Mouse (Mus musculus) kidney, embryonic 16.5 days (tissue): ENCODE measurements around the gene Ube2f. TPM values are rescaled to one million over a fixed set of nuclear protein-coding genes. Genes with fewer than 3 reads are reported as not detected.

ENCODE experiments used
- ATAC-seq: fragments of 200-750 bp; cut with Nextera tagmentation; 2 replicates; pipeline ENCODE4 v1.8.0; 2017; ENCODE audit warnings: moderate TSS enrichment; ENCODE audit not compliant: low FRiP score, low TSS enrichment
- H3K27ac ChIP-seq: fragments of 300-500 bp; sonication (generic); 2 replicates; pipeline ENCODE4 v1.5.1; 2014; ENCODE audit warnings: low read length
- H3K27me3 ChIP-seq: fragments of 300-500 bp; sonication (generic); 2 replicates; pipeline ENCODE4 v1.6.1; 2014; ENCODE audit warnings: low read length, control low read depth, mixed read lengths; ENCODE audit not compliant: insufficient read depth
- H3K36me3 ChIP-seq: fragments of 300-500 bp; sonication (generic); 2 replicates; pipeline ENCODE4 v1.6.1; 2014; ENCODE audit warnings: low read length, control low read depth, mixed read lengths; ENCODE audit not compliant: insufficient read depth
- H3K4me1 ChIP-seq: fragments of 300-500 bp; sonication (generic); 2 replicates; pipeline ENCODE4 v1.6.1; 2014; ENCODE audit warnings: low read length, control low read depth, mixed read lengths; ENCODE audit not compliant: insufficient read depth
- H3K4me2 ChIP-seq: fragments of 300-500 bp; sonication (generic); replicated peaks from 2 replicates; pipeline ENCODE4 v1.6.1; 2014; ENCODE audit warnings: low read depth, low read length
- H3K4me3 ChIP-seq: fragments of 300-500 bp; sonication (generic); 2 replicates; pipeline ENCODE4 v1.5.1; 2014; ENCODE audit warnings: mild to moderate bottlenecking, low read length
- H3K9ac ChIP-seq: fragments of 300-500 bp; sonication (generic); replicated peaks from 2 replicates; pipeline ENCODE4 v1.6.1; 2014; ENCODE audit warnings: low read length
- H3K9me3 ChIP-seq: fragments of 300-500 bp; sonication (generic); 2 replicates; pipeline ENCODE4 v1.6.1; 2016; ENCODE audit warnings: low read length, control low read depth
- WGBS: fragments of 180-500 bp; shearing (Covaris S2); extraction: QIAGEN DNeasy Blood & Tissue Kit; methylation state at CpG from one replicate; pipeline ENCODE4 v1.1.7; 2014; 5-methylcytosine and 5-hydroxymethylcytosine counted together
- polyA plus RNA-seq: library from polyadenylated mRNA; unstranded; fragments of >200 nt; fragmentation: Nextera tagmentation; extraction: Ambion mirVana; gene quantifications from 2 replicates; pipeline ENCODE4 v1.2.1, GENCODE M21; 2015

The Ube2f gene
- polyA plus RNA-seq, 1 experiment from 2014 or later = 71.7 TPM

DNA sequence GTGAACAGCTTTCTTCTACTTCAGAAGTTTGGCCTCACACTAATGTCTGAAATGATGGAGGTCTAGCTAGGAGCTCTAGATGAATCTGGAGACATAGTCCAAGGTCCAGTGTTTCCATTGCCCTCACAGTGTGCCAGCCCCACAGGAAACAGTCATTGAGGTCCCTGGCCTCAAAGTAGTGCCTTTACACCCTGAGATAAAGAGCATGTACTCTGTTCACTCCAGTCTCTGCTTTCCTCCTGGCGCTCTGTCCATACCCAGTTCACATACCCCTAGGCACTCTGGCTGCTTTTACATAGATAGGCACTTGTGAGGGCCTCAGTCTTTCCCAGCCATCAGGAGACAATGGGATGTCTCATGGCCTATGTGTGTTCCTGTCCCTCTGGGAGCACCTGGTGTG is 39.3 kb downstream of the Ube2f start:
- Histone ChIP-seq H3K36me3 (peaks cover 12% of the 10 kb centered on the region), H3K4me2 (no peak overlapping the region), H3K9ac (no peak overlapping the region), H3K27ac (no peak overlapping the region), H3K9me3 (no peaks in the 10 kb centered on the region), H3K4me1 (no peaks in the 10 kb centered on the region), H3K27me3 (no peaks in the 10 kb centered on the region), H3K4me3 (no peak overlapping the region)
- WGBS = 100% methylated on average over 1 of the region's 1 CpGs
- ATAC-seq = no peak

DNA sequence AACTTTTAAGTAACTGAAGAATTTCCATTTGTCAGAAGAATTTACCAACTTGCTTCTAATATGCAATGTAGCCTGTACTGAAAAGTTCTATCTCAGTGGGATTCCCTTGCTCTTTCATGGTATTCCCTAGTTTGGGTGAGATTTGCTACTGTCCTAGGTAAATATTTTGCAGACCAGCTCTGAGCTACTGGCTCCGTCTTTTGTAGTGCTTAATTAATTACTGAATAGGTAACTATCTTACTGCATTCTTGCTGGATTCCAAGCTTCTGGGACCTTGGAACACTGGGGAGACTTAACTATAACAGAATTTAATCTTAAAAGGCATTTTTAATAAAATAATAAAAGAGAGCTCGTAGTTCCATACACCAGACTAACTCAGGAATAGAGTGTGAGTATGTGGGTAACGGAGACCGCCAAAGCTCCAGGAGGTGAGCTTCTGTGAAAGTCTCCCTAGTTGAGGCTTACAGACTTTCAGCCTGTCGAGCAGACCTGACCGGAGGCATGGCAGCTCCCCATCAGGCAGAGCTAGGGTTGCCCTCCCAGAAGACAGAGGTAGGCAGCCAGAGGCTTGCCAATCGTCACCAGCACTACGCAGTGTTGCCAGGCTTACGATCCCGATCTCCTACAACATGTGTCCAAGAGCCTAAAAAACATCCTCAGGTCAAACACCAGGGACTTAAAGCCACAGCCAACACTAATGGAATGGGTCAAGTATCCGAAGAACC is 42.2 kb downstream of the Ube2f start:
- Histone ChIP-seq H3K4me3 (no peak overlapping the region), H3K4me1 (no peaks in the 10 kb centered on the region), H3K27me3 (no peaks in the 10 kb centered on the region), H3K9ac (no peak overlapping the region), H3K4me2 (no peak overlapping the region), H3K36me3 (no peaks in the 10 kb centered on the region; the same call in 1 of the 2 replicates), H3K27ac (peak overlapping the region; percentile 31), H3K9me3 (no peaks in the 10 kb centered on the region)
- no peak for ATAC-seq
- 89% methylated on average over 11 of the region's 11 CpGs for WGBS

DNA sequence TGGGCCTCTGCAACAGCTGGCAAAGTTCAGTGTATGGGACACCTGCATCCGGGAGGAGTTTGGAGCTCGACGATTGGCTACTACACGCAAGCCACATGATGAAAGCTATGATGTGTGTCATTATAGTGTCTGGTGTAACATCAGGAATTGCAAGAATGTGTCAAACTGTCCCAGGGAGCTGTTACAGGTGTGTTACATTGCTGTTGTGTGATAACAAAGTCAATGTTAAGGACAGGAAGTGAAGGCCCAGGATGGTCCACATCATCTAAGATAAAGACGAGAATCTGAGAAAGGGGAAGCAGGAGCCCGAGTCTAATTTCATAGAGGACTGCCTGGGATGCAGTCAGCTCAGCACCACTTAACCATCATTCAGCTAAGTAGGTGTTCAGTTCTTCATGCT is 45.4 kb downstream of the Ube2f start:
- peaks cover 19% of the 10 kb centered on the region for H3K4me1 ChIP-seq
- no peaks in the 10 kb centered on the region; the same call in 1 of the 2 replicates for H3K36me3 ChIP-seq
- H3K9ac ChIP-seq = no peak overlapping the region
- H3K27me3 ChIP-seq = no peaks in the 10 kb centered on the region
- ATAC-seq = no peak
- no peak overlapping the region for H3K4me2 ChIP-seq
- no peaks in the 10 kb centered on the region for H3K9me3 ChIP-seq
- WGBS = 90% methylated on average over 6 of the region's 6 CpGs
- H3K27ac ChIP-seq = no peak overlapping the region
- no peak overlapping the region for H3K4me3 ChIP-seq

DNA sequence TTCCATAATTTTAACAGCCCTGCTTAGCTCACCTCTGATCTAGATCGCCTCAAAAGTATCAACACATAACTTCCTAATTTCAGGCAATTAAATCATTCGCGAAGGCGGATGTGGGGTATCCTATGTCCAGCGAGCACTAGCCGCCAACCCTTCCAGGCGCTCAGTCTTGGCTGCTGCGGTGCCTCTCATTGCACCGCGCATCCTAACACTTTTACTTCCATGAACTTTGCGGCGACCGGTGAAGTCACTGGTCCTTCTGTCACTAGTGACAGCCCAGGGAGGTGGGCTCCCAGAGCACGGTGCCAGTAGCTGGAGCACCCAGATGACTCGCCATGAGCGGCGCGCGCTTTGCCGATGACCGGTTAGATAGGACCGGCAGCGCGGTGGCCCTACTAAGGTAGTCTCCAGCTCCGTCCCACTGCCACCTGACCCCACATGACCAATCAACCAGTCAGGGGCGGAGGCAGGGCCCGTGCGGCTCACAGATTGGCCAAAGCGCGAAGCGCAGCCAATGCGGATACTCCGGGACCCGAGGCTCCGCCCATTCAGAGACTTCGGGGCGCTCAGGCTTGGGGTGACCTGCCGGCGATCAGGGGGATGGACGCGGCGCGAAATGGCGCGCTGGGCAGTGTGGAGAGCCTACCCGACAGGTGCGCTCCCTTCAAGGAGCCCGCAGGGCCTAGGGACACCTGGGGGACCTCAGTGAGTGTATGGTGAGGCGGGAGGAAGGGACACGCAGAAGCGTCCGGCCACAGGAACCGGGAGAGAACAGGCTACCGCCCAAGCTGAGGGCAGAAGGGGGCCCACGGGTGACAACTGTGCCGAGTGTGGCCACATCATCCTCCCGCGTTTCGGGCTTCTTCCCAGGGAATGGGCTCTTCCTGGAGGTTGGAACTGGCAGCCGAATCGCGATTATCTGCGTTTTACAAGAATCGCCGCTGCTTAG is 48.0 kb downstream of the Ube2f start, which contains the start of gene Scly:
Scly (plus strand) TSS at position 540 of the 946 bp plus-strand sequence.
- WGBS = under 1% methylated on average over 65 of the region's 65 CpGs
- peak within 1 kb of the TSS; percentile 84 for H3K4me3 ChIP-seq
- peak; percentile 99 for ATAC-seq
- H3K4me1 ChIP-seq = peaks cover 33% of the 10 kb centered on the region
- H3K9me3 ChIP-seq = no peaks in the 10 kb centered on the region
- peak within 1 kb of the TSS; percentile 81 for H3K9ac ChIP-seq
- 0 out of 2 replicates have a peak within 1 kb of the TSS, but pooled peaks have one; percentile 13 for H3K27ac ChIP-seq
- peak within 1 kb of the TSS; percentile 64 for H3K4me2 ChIP-seq
- no peaks in the 10 kb centered on the region for H3K27me3 ChIP-seq
- H3K36me3 ChIP-seq = no peaks in the 10 kb centered on the region

DNA sequence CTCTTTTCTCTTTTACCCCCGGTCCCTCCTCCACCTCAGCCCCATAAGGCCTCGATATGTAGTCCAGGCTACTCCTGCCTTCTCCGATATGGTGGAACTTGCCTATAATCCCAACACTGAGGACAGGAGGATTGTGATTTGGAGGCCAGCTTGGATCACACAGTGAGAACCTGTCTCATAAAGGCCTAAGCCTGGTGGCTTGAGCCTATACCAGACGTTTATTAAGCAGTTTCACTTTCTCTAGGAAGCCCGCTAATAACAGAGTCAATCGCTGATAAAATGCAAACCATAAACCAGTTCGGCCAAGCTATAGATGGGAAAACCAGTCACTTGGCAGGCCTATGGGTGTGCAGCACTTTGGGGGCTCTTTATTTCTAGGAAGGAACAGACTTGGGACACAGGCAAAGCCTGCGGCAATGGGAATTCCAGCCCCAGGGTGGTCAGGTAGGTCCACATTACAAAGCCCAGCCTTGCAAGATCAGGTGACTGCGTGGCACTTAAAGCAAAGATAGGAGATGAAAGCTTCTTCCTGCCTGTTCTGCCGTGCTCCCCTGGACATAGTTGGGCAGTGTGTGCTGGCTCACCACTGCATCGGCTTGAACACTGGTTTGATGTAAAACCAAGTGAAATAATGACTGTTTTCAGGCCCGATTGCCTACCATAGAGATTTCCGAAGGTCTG is 49.1 kb downstream of the Ube2f start:
- no peaks in the 10 kb centered on the region for H3K9me3 ChIP-seq
- peaks cover 33% of the 10 kb centered on the region for H3K4me1 ChIP-seq
- H3K9ac ChIP-seq = peak overlapping the region; percentile 81
- H3K27ac ChIP-seq = 0 out of 2 replicates have a peak overlapping the region, but pooled peaks have one; percentile 4
- H3K4me3 ChIP-seq = peak overlapping the region; percentile 84
- 80% methylated on average over 13 of the region's 13 CpGs for WGBS
- ATAC-seq = no peak
- H3K4me2 ChIP-seq = peak overlapping the region; percentile 64
- no peaks in the 10 kb centered on the region for H3K36me3 ChIP-seq
- no peaks in the 10 kb centered on the region for H3K27me3 ChIP-seq

DNA sequence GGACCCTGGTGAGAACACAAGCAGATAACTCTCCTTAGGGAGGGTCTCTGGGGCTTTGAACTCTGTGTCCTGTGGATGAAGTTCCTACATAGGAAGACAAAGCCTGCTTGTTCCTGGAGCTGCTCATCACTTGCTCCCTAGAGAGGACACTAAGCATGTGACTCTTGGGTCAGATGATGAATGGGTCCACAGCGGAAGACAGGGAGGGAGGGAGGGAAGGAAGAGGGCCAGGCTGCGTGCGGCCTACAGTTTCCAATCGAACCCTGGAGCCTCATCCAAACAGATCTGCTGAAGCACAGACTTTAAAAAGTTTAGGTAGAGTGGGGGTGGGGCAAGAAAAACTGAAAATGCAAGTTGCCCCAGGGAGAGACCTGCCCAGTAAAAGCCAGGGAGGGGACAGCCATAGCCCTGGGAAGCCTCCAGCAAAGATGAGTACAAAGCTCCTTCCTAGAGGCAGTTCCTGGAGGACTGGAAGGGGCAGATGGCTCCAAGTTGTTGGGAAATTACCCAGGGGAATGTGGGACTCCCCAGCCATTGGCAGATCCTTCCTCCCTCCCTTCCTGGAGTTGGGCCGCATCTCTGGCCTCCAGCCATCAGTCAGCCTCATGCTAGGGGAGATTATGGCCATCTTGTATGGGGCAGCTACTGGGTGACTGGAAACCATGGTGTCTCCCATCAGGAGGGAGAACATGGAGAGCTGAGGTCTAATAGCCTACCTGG is 49.8 kb downstream of the Ube2f start:
- Histone ChIP-seq H3K27ac (peak overlapping the region; percentile 21; the same call in 1 of the 2 replicates), H3K4me1 (peaks cover 33% of the 10 kb centered on the region), H3K4me3 (no peak overlapping the region), H3K27me3 (no peaks in the 10 kb centered on the region), H3K4me2 (no peak overlapping the region), H3K9ac (no peak overlapping the region), H3K9me3 (no peaks in the 10 kb centered on the region), H3K36me3 (no peaks in the 10 kb centered on the region)
- no peak for ATAC-seq
- WGBS = 68% methylated on average over 5 of the region's 5 CpGs

DNA sequence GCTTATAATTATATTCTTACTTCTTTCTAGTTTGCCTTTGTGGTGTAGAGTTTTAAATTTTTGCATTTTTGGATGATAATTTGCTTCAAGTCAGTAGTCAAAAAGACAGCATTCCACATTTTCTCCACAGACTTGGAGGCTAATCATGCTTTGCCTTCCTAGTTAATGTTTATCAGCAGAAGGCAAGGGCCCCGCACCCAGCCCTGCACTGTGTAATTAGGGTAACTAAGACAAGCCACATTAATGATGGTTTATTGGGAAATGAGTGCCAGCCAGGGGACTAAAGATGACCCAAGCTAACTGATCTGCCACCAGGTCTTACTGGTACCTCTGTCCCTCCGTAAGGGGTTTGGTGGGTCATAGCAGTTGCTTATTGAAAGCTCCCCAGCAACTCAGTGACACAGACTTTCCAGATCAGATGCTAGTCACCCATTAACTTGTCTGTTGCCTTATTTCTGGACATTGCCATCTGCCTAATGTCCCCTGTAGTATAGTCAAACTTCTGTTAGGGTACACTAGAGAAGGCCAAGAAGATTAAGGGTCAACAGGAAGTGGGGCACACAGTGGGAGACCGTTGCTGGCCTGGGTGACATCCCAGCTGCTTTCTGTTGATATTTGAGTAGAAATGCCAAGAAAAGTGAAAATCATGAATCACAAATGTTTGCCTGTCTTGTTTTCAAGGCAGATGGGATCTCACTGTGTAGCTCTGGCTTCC is 51.3 kb downstream of the Ube2f start:
- ATAC-seq = no peak
- Histone ChIP-seq H3K9me3 (no peaks in the 10 kb centered on the region), H3K27ac (peak overlapping the region; percentile 54), H3K4me1 (peaks cover 33% of the 10 kb centered on the region), H3K4me3 (no peak overlapping the region), H3K4me2 (peak overlapping the region; percentile 1; the same call in 1 of the 2 replicates), H3K27me3 (no peaks in the 10 kb centered on the region), H3K36me3 (peaks cover 11% of the 10 kb centered on the region; the same call in 1 of the 2 replicates), H3K9ac (no peak overlapping the region)
- 49% methylated on average over 3 of the region's 3 CpGs for WGBS

DNA sequence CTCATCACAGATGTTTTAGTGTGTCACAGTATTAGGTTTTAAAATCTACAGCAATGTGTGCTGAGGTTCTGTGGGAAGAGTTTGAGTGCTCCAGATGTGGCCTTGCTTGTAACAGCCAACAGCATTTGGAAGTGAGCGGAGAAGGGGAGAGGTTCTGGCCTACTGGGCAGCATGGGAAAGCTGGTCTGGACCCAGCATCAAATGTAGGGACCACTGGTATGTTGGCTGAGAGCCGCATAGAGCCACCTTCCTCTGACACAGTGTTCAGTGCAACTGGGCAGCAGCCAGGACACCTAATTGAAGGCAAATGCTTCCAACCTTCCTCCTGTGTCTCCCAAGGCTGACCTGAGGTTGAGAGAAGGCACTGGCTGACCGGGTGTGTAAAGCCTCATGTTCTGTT is 51.9 kb downstream of the Ube2f start:
- H3K27ac ChIP-seq = peak overlapping the region; percentile 54
- H3K9me3 ChIP-seq = no peaks in the 10 kb centered on the region
- no peaks in the 10 kb centered on the region for H3K27me3 ChIP-seq
- WGBS = 78% methylated on average over 3 of the region's 3 CpGs
- H3K4me3 ChIP-seq = no peak overlapping the region
- H3K9ac ChIP-seq = no peak overlapping the region
- peak overlapping the region; percentile 1; the same call in 1 of the 2 replicates for H3K4me2 ChIP-seq
- peaks cover 33% of the 10 kb centered on the region for H3K4me1 ChIP-seq
- no peak for ATAC-seq
- H3K36me3 ChIP-seq = peaks cover 14% of the 10 kb centered on the region; the same call in 1 of the 2 replicates
